Mouse (Mus musculus) neutrophil, adult 5-6 weeks (primary cell): Measurements from ENCODE around the gene Unc13b. TPM values are rescaled to one million over a fixed set of nuclear protein-coding genes. Genes with fewer than 3 reads are reported as not detected.

Source experiments
- ATAC-seq: fragments of 151-379, 151-347 bp; 2 replicates; pipeline ENCODE4 v1.8.0; 2017; ENCODE audit warnings: mild to moderate bottlenecking, moderate TSS enrichment; ENCODE audit not compliant: insufficient number of reproducible peaks, poor library complexity, low FRiP score, severe bottlenecking; ENCODE audit errors: extremely low read depth
- total RNA-seq: library from RNA; stranded (forward); fragments of 200-1000 nt; gene quantifications from 2 replicates; pipeline ENCODE4 v1.2.3, GENCODE M21; 2017

The Unc13b gene
- total RNA-seq, 1 experiment from 2014 or later: 0.93 TPM

DNA sequence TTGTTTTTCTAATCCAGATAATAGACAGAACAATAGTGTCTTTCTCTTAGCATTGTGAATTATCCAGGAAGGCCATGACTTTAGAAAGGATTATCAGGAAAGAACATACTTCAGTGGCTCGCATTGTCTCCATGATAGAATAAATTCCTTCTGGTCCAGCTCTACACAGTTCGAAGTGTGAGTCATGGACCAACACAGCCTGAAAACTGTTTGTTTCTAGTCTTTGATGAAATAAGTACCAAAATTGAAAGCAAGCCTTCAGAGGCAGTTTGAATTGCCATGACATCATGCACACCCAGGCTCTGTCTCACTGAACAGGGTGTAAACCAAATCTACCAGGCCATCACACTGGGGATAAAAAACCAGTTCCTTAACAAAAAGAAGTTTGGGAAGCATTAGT lies 128.7 kb downstream of the Unc13b start:
- no peak for ATAC-seq

DNA sequence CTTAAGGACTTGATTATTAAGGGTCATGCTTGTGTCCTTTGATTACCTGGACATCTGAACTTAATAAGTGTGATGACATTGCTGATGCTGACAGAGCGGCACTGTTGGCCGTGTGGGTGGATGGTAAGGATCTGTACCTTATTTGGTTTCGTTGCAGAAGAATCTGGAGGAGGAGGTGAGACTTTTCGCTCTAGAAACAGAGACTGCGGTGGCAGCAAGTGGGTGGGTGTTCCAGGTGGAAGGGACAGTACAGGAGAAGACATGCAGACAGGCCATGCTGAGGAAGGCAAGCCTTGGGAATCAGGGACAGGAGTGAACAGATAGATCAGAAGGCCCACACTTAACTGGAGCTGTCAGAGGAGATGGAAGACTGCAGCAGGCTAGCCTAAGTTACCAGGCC lies 130.6 kb downstream of the Unc13b start:
- ATAC-seq: no peak

DNA sequence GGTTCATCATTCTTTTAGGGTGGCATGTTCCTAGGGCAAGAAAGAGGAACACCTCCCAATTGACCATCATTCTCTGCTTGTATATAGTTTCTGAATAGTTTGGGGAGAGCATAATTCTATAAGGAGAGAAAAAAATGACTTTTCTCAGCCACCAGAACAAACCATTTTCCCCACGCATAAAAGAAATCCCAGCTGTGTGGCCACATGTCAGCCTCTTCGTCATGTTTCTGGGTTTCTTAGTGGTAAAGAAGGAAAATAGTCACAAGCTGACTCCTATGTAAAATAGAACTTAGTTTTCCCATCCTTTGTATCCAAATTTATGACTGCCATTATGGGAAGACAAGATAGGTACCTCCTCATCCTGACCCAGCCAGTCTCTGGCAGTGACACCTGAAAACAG lies 146.2 kb downstream of the Unc13b start:
- ATAC-seq: no peak

DNA sequence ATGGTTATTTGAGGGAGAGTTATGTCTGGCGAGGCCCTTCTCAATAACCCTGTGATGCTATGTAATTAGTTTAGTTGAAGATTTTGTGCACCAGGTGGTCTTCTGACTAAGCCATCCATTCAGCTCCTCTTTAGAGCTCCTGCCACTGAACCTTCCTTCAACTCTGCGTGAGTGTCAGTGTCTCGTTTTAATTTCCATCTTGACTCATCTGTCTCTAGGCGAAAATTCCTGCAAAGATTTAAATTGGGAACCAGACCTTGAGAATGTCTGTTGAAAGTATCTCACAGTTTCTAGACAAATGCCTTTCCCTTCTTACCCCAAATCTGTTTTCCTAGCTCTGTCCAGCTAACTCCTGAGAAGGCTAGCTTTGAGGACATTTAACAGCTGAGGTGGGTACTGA lies 146.8 kb downstream of the Unc13b start:
- ATAC-seq: no peak

DNA sequence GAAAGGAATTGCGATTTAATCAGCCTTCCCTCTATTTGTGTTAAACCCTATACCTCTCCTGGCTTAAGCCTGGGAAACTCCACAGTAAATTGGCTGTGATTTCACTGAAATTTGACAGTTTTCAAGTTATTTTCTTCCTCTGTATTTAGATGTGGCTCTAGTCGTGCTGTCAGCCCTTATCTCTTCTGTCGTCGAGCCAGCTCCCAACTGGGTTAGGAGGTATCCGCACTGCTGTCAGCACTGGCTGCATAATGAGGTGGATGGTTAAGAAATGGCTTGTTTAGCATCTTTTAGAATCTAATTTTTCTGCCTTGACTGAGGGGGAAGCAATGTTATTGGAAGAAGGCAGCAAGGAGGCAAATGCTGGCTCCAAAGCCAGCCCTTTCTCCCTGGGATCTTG lies 148.2 kb downstream of the Unc13b start:
- no peak for ATAC-seq

DNA sequence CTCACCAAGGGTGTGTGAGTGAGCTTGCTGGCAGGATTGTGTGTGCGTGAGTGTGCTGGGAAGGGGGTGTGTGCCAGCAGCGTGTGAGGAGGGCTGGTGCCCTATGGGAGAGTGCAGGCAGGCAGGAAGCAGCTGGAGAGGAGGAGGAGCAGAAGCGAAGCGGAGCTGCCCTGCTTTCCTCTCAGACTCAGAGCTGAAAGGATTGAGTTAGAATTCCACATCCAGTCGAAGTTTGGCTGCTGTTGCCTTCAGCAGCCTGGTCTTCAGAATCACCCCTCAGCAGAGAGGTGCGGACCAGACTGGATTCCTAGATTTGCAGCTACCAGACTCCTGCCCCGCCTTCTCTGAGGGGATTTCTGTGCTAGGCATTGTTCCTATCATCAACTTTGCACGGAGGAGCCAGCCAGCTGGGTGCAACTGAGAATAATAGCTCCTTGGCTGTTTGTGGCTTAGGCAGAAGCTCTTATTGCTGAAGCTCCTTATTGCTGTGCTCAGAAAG lies 150.4 kb downstream of the Unc13b start:
- ATAC-seq: no peak

DNA sequence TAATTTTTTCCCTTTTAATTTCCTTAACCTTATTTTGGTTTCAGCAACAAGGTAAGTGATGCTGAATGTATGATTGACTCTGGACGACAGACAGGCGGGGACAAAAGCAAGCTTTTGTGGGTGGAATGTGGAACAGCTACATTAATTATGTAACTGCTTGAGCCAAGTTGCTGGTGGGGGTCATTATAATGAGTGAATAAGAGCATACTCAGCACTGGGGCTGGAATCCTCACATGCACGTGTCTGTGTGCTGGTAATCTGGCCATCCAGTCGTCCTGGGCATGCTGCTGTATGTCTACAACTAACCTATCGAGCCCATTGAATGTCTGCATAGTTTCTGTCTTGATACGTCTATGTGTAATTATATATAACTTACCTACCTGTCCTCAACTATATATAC lies 150.9 kb downstream of the Unc13b start:
- no peak for ATAC-seq

DNA sequence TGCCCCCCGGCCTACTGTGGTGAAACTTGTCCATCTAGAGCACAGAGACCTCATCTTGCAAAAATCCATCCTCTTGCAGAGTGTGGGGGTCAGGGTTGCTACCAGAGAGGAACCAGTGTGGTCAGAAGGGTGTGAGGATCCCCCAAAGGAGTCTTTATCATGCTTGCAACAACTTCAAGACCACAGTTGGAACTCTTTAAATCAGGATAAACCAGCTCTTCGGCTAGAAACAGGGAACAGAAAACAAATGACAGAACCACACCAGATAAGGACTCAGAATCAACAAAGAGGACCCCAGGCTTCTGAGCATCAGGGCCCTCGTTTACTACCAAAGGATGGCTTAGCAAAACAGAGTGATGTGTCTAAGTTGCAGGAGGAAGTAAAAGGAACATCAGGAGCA lies 157.7 kb downstream of the Unc13b start:
- no peak for ATAC-seq

DNA sequence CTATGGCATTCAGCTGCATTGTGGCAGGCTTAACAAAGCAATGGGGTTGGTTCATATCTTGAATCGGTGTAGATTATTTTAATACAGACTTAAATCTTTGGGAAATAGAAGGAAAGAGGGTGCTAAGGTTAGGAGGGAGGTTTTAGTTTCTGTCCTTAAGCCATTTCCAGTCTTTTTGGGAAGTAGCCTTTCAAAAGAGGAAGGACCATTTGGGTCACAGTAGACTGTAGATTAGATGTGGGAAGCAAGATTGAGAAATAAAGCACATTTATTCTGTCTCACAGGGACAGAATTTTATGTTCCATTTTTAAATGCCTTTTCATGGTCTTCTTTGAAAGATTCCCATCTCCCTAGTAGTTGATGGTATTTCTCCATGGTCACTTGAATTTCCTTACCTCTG lies 159.2 kb downstream of the Unc13b start:
- ATAC-seq: no peak

DNA sequence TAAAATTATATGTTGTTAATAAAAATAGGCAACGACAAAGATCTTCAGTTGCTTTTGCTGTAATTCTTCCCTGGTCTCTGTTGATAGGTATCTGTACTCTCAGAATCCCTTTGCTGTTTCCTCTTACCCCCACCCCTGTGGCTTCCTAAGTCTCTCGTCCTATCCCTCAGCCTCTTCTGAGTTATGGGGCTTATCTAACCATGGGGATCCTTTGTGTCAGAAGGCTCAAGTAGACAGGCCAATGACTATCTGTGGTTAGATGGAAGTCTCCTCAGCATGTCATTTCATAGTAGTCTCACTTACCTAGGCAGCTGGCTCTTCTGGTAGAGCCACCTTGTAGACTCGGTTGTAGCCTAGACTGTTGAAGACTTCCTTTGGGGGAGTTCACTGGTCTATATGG lies 173.1 kb downstream of the Unc13b start:
- no peak for ATAC-seq

DNA sequence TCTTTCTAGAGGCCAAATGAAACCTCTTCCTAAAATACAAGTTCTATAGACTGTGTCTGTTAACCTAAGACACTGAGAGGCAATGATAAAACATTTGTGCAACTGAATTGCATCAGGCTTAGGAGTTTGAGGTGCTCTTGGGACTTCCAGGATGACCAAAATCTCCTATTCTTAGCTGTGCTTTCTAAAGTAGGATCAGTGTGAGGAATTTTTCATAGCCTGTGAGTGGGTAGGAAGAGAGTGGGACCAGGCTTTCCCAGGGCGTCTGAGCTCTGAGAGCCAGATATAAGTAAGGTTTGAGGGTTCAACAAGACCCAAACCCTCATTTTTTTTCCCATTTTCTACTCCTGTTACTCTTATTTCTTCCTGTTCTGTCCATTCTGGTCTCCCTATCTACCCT lies 174.2 kb downstream of the Unc13b start:
- ATAC-seq: no peak

DNA sequence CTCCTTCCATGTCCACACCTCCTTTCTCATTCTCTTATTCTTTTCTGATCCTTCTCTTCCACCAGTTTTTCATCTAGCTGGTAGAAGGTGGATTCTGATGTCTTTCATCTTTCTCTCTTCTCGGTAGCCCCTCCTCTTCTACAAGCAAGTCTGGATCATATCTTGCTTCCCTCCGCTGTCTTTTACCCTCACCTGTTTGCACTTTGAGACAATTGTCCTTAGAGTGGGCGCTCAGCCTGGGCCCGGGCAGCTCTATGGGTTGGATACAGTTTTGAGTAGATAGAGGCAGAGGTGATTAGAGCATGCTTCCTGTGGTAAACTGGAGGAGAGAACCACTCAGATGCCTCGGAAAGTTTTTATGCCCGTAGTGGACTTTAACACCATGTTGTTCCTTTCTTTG lies 174.7 kb downstream of the Unc13b start:
- ATAC-seq: no peak

DNA sequence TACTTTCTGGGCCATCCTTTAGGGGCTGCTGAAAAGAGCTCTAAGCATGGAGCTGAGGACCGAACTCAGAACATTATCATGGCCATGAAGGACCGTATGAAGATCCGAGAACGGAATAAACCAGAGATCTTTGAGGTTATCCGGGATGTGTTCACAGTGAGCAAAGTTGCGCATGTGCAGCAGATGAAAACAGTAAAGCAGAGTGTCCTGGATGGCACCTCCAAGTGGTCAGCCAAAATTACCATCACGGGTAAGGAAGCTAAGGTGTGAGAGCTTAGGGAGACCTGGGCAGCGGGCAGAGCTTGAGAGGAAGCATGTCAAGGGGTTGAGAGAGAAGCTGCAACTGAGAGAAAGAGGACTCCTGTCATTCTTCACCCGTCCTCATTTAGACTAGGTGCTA lies 178.1 kb downstream of the Unc13b start:
- no peak for ATAC-seq

DNA sequence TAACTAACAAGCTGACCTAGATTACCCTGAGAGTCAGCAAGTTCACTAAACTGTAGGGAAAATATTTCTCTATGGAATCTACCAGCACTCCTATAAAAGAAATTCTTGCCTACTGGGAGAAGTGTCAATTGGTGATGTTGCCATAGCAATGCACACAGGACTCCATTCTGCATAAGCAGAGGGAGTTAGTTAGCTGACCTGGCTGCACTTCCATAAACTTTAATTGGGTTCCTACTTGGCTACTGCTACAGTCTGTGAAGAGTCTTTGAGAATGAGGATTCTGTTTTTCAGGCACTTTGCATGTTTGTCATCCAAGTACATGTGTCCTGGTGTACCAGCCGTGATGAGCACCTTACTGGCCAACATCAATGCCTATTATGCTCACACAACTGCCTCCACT lies 182.0 kb downstream of the Unc13b start:
- no peak for ATAC-seq

DNA sequence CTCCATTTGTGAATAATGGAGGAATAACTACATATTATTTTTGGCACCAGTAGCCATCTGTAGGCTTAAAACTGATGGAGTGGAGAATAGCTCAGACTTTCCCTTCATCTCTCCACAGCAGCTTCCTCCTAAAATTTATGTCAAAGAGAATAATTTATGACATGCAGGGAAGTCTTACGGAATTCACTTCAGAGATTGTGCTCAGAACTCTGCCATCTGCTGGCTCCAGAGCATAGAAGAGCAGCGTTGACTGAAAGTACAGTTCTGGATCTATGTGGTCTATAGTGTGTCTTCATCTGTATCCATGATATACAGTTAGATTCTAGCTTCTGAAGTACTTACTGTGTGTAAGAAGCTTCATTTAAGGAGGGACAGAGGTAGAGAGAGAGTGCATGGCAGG lies 185.3 kb downstream of the Unc13b start:
- ATAC-seq: no peak

DNA sequence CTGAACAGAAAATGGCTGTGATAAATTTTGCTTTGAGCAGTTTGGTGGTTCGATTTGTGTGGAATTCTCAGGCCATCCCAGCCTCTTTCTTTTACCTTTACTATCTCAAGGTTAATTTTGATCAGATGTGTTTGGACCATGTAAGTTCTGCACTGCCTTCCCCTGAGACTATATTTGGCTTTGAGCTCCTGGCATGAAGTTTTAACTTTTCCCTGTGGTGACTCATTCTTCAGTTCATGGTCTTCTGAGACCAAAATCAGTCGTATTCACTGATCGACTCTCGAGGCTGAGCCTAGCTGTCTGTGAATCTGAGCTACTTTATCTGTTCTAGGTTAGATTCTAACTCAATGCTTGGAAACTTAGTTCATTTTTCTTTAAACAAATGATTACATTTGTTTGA lies 187.0 kb downstream of the Unc13b start:
- ATAC-seq: no peak

DNA sequence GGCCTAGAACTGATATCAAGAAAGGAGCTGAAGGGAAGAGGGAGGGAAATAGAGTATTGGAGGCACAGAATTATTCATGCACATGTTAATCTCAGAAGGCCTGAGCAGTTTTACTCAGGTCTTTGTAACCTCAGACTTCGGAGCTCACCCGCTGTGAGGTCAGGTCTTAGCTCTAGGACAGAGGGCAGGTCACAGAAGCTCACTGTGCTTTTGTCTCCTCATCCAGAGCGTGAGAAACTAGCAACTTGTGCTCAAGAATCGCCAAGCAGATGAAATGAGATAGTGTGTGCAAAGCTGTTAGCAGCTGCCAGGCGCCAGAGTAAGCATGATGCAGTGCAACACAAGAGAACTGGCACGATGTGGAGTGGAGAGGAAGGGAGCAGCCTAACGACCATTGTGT lies 189.3 kb downstream of the Unc13b start:
- no peak for ATAC-seq

DNA sequence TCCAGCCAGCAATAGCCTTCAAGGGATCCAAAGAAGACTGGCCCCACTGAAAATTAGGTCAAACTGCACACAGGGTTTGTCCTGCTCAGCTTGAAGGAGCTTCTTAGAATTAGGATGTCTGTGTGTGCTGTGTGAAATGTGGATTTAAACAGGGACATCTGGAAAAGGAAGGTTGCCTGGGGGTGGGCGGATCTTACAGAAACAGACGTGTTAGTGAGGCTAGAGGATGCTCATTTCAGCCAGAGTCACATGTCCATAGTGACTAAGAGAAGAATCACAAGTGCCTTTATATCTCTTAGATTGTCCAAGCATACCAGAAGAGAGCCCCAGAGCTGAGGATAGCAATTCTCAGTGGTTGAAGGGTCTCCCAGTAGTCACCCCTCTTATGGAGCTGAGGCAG lies 190.2 kb downstream of the Unc13b start:
- ATAC-seq: no peak

DNA sequence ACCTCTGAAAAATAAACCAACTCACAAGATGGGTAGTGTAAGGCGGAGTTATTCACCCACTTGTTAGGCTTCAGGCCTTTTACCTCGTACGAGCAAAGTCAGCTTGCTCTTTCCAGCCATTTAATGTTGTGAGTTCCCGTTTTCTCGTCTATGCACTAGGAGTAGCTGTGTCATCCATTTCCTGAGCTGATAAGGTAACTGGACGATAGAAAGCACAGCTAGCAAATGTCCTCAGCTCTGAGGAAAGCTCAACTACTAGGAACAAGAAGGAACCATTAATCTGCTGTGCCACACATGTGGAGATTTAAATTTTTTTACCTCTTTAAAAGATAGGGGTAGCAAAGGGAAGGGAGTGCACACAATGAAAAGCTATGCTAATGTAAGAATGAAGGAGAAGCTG lies 192.5 kb downstream of the Unc13b start:
- no peak for ATAC-seq

DNA sequence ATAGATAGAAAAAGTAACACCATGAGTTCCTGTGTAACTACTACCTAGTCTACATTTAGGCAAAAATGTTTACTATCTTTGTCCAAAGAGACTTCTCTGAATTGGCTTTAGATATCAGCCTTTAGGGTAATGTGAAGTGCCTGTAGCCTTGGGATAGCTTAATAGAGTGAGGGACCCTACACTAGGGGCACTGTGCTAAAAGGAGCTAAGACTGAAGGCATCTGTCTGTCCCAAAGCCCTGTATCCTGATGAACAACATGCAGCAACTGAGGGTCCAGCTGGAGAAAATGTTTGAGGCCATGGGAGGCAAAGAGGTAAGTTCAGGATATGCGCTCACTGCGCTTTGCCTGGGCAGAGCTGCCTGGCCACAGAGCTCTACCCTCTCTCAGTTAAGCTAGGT lies 198.3 kb downstream of the Unc13b start:
- ATAC-seq: no peak

DNA sequence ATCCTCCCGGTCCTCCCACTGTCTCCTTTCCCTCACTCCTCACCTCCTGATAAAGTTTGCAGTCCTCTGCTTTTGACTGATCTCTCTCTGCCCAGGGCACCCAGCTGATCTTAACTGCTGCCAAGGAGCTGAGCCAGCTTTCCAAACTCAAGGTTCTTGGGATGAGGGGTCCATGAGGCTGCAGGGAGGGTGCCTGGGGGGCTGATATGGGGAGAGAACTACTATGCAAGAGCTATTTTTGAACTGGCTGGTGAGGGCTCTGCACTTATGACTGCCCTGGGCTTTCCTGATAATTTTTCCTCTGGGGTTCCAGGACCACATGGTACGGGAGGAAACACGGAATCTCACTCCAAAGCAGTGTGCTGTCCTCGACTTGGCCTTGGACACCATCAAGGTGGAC lies 199.8 kb downstream of the Unc13b start:
- ATAC-seq: no peak

DNA sequence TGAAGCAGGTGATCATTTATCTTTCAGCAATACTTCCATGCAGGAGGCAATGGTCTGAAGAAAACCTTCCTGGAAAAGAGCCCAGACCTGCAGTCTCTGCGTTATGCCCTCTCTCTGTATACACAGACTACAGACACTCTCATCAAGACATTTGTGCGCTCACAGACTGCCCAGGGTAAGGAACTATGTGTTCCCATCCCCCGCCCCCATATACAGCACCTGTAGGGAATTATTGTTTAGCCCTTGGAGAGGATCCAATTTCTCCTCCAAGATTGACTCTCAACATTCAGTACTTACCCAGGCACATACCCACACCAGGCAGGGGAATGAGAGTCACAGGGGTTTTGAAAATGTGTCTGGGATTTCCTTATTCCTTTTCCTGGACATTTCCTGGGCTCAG lies 200.7 kb downstream of the Unc13b start:
- ATAC-seq: no peak
